Mouse (Mus musculus) liver, adult (tissue): ENCODE data around the gene Slc45a1.

Experiments used
- GATA4 ChIP-seq: IDR thresholded peaks from 2 replicates; pipeline ENCODE4 v1.6.1; 2014; ENCODE audit warnings: mild to moderate bottlenecking, low read length; ENCODE audit not compliant: insufficient replicate concordance

Gene Slc45a1

DNA sequence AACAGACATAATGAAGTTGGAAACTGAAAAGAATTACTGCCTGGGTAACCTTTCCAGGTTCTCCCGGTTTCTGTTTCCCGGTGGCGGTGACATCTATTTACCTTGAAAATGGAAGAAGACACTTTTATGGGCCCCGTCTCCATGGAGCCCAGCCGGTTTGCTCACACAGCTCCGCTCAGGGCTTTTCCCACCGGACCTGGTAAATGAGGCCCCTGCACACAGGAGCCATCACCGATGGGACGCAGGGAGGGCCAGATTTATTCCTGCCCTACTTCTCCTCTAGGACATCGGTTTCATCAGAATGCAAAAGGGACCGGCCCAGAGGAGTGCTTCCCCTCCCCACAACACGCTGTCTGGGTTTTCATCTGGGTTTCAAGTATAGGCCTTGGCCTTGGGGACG is 24.1 kb upstream of the Slc45a1 start:
- no peak for TF ChIP-seq GATA4

DNA sequence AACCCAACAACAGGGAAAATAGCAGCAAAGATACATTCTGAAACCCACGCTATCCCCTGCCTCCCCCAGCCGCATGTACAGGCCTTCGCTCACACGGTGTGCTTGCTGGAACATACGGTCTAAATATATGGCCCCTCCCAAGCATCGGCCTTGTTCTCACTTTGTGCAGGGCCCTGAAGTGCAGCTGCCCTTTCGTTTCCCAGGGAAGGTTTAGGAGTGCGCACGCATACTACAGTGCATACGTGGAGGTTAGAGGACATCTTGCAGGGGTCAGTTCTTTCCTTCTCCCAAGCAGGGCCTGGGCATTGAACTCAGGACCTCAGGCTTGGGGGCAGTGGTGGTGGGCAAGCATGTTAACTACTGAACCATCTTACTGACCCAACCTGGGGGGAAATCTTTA is 23.3 kb upstream of the Slc45a1 start:
- TF ChIP-seq GATA4, result no peak

DNA sequence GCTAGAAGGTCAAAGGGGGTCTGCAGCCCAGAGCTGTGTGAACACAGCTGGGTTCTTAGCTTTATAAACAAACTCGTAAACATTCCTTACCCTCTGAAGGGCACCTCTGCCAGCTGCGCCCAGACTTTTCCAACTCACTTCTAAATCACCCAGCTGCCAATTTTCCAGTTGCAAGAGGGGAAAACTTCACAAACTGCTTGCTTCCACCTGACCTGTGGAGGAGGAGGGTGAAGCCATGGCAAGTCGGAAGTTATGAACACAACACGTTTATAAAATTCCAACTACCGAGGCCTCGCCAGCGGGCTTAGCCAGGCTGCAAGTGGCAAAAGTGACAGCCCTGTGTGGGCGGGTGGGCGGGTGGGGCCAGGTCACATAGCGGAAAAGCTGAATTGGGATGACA is 13.8 kb upstream of the Slc45a1 start:
- no peak for TF ChIP-seq GATA4

DNA sequence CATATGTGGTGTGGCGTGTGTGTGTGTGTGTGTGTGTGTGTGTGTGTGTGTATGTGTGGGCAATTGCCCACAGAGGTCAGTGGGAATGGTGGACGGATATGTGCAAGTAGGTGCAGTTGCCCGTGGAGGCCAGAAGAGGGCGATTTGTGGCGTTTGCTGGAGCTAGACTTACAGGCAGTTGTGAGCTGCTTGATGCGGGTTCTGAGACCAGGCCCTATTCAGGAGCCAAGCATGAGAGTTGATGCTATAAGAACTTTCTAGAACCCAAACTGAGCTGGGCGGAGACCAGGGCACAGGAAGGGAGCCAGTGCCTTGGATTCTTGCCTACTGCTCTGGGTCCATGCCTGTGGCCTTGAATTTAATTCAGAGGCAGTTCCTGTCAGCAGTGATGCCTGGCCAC is 12.8 kb upstream of the Slc45a1 start:
- no peak for TF ChIP-seq GATA4

DNA sequence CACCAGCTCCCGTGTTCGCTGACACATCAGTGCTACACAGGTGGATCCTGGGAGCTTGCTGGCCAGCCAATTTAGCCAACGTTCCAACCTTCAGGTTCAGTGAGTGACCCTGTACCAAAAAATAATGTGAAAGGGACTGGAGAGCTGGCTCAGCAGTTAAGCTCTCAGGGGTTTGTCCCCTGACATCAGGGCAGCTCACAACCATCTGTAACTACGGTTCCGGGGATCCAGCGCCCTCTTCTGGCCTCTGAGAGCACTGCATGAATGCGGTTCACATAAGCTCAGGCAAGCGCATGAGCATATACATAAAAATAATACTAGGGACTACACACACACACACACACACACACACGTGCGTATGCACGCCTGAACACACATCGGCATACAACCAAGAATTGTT is 11.2 kb upstream of the Slc45a1 start:
- TF ChIP-seq GATA4, result no peak

DNA sequence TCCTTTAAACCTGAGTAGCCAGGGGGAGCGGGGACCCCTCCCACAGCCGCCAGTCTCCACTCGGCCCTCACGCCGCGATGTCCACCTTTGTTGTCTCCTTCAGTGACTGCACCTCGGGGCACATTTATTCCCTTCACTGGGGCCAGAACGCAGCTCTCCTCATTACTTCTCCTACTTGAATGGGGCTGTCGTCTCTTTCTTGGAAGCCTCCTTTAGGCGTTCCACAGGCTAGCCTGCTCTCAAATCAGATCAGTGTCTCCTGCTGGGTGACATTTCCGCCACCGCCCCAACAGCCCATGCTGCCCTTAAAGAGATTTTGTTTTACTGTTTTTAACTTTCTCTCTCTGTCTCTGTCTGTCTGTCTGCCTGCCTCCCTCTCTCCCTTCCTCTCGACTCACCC is 9.9 kb upstream of the Slc45a1 start:
- no peak for TF ChIP-seq GATA4

DNA sequence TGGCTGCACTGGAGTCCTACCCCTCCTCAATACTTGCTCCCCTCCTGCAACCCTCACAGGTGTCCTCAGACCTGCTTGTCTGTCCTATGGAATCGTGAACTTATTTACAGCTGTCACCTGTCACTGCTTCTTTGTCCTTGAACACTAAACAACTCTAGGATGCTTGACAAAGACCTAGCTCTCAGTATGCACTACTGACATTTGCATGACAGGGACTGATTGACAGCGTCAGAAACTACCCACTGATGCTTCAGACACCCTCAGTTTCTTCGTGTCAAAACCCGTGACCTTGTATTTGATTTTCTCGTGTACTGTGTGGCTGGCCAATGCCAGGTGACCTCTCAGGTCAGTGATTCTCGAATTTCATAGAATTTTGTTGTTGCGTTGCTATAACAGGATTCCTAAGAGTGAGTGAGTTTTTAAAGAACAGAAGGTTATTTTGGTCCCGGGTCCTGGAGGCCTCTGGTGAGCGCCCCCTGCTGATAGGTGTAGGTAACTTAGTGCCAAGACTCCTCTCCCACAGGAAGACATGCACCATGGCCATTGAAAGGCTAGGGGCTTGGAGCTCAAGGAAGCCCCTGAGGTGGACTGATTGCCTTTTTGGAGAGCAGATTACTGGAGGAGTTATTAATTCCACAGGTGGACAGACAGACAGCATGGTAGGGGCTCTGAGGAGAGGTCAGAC is 8.1 kb upstream of the Slc45a1 start:
- no peak for TF ChIP-seq GATA4

DNA sequence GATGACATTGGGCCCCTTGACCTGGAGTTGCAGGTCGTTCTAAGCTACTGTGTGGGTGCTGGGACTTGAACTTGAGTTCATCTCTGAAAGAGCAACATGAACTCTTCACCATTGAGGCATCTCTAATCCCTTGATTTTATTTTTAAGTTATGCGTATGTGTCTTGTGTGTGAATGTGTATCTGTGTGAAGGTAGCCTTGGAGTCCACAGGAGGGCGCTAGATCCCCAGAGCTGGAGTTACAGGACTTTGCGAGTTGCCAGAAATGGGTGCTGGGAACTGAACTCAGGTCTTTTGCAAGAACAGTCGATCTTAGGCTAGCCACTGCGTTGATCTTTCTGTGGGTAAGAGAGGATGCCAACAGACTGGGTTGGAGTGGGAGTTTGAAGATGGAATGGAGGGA is 4.5 kb upstream of the Slc45a1 start:
- no peak for TF ChIP-seq GATA4

DNA sequence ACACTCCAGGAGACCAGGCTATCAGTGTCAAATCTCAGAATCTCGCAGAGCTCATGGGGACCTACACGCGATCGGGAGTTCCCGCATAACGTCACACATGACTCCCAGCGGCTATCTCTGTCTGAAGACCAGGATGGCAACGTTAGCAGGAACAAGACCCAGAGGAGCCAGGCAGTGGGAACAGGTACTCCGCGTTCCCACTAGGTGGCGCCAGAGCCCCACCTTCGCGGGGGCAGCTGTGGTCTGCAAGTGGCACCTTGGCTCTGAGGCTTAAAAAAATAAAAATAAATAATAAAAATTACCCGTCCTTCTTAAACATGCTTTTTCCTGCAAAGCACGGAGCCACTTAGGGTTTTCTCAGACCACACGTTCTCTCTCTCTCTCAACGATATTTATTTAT is 4.0 kb upstream of the Slc45a1 start:
- no peak for TF ChIP-seq GATA4

DNA sequence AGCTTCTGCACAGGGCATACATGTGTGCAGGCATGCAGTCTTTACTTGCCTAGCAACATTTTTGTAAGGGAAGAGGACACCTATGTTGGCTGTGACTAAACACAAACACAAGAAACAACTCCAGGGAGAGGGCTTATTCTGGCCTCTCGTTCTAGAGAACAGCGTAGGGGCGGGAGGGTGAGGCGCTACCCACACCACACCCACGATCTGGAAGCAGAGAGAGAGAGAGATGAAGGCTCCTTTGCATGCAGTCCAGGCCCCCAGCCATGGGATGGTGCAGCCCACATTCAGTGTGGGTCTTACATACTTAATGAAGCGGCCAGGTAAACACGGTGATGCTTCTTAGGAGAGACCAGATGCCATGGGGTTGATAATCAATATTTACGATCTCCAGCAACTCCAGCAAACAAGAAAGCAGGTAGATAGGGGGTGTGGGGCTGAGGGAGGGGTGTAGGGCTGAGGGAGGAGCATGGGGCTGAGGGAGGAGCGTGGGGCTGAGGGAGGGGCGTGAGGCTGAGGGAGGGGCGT is 1.2 kb upstream of the Slc45a1 start:
- no peak for TF ChIP-seq GATA4

DNA sequence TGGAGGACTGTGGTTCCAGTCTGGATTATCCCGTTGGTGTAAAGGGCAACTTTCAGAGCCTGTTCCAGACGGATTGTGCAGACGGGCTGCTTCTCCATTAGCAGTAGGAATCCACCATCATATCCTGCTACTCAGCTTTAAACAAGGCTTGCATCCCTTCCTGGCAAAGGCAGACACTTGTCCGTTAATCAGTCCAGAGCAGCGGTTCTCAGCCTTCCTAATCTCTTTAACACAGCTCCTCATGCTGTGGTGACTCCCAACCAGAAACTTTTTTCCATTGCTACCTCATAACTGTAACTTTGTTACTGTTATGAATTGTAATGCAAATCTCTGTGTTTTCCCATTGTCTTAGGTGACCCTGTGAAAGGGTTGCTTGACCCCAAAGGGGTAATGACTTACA is 2.6 kb downstream of the Slc45a1 start:
- no peak for TF ChIP-seq GATA4

DNA sequence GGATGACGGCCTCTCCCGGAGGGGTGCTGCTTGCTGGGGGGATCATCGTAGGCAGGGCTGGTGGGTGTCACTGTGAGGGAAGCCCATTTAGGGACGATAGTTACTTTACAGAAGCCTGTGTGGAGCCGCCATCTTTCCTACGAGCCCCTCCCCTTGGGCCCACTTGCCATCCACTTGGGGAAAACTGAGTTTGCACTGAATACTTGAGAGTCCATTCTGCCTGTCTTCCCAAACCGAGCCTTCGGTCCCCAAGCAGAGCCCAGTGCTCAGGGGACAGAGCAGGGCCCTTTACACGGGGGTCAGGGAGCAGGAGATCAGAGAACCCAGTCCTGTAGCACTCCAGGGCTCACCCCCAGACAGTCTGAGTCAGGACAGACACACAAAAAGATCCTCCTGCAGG is 7.7 kb downstream of the Slc45a1 start:
- TF ChIP-seq GATA4, result no peak

DNA sequence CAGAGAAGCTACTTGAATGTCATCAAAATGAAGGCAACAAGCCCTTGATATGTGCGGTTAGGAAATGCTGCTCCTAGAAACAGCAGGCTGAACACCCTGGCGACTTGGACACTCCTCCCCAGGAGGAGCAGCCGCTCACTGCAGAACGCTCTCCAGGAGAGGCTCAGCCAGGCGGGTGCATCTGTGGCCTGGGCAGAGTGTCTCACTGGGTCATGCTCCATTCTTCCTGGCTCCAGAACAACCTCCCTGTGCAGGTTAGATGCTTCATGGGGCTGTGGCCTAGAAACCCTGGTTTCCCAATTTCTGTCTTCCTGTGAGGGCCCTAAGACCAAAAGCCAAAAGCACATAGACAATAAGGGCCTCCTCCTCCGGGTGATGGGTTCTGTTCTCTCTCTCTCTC is 15.3 kb downstream of the Slc45a1 start:
- no peak for TF ChIP-seq GATA4

DNA sequence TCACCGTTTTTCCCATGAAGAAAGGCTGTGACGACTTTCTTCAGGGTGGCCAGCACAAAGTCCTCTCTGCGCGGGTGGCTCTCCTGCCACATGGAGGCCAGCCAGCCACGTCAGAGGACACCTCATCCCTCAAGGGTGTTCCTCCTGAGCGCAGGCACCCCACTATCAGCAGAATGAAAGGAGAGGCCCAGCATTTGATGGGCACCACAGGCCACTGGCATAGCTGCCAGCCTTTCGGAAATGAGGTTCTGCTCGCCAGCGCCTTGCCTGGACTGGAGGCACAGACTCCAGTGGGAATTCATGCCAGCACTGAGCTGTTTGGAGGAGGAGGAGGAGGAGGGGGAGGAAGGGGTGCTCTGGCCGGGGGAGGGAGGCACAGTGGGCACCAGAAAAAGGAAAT is 16.4 kb downstream of the Slc45a1 start:
- TF ChIP-seq GATA4, result no peak

DNA sequence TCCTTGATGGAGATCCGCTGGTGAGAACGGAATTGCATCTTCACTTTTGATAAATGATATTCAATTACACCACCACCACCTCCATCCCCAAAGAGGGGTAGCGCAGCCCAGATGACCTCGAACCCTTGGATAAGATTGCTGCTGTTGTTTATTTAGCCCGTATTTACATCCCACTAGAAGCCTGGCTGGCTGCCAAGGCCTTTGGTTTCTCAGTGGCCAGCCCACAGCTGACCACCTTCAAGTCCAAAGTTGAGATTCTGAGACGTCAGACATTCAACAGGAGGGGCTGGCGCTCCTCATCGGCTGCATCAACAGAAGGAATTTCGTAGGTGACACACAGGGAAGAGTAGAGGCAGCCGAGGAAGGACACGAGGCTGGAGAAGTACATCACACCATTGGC is 22.7 kb downstream of the Slc45a1 start:
- TF ChIP-seq GATA4, result no peak

DNA sequence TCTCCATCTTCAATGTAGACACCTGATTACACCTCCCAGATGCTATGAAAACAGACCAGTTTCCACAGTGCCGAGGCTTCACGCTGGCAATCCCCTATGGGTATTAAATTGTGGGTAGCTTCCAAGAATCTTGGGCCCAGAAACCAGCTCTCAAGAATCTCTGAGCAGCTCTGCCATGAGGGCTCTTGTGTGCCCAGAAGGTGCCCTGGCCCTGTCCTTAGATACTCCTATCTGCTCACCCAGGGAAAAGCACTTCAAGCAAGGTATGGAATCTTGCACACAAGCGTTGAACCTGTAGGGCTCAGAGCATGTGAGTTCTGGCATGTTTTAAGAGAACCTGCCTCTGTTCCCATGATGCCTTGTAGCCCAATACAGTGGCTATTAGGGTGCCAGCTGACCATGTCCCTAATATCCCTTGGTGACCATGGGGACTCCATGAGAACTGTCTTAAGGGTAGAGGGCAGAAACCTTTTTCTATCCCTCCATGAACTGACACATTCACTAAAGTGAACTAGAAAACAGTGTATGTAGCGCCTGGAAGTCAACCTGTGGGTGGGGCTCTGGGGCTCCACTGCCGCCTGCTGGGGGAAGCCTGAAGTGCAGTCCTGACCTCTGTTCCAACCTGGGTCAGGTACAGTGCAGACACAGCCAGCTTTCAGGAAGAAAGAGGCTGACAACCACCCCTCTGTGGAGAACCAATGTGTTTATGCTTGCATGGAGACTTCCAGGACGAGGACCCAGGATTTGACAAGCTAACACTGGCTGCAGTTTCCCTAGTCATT is 25.8 kb downstream of the Slc45a1 start:
- TF ChIP-seq GATA4, result no peak
